Mouse (Mus musculus): ENCODE data around the gene 1700122O11Rik. TPM values are rescaled to one million over a fixed set of nuclear protein-coding genes. Genes with fewer than 3 reads are reported as not detected.

Gene 1700122O11Rik
- total and polyA plus RNA-seq, 3 experiments = not detected

GRCm38 (mm10) chr17:48031521-48032430 lies 6.3 kb downstream of the 1700122O11Rik start:
- H3K9me3 ChIP-seq (replicated peaks) = peaks cover 52% of the 10 kb centered on the region
- no peaks in the 10 kb centered on the region for H3K36me3 ChIP-seq (replicated peaks)
- no peaks in the 10 kb centered on the region for H3K27me3 ChIP-seq (ENCODE audit: insufficient read depth, low read length)
- DNase-seq (ENCODE audit: low spot score) (no peak), ATAC-seq (ENCODE audit: extremely low read depth, insufficient number of reproducible peaks, low FRiP score, poor library complexity, severe bottlenecking) (no peak)
- TF ChIP-seq GATA2 (IDR thresholded peaks at IDR 0.05; ENCODE audit: borderline replicate concordance, low read depth, low read length) = no peak
- no peak for TF ChIP-seq GATA1 (IDR thresholded peaks at IDR 0.05; ENCODE audit: borderline replicate concordance, low read length)
- TF ChIP-seq TAL1 (conservative IDR thresholded peaks at IDR 0.05; ENCODE audit: low read depth, low read length) = no peak
- TF ChIP-seq POLR2AphosphoS5 (IDR thresholded peaks at IDR 0.05; ENCODE audit: insufficient replicate concordance, low read depth, low read length) = no peak
- TF ChIP-seq CTCF (IDR thresholded peaks at IDR 0.05; ENCODE audit: low read depth, low read length) = no peak
- H3K4me3 ChIP-seq (ENCODE audit: low read depth, low read length) = no peak overlapping the region
- no peaks in the 10 kb centered on the region for H3K4me1 ChIP-seq (ENCODE audit: insufficient read depth, low read depth, low read length)

- Histone ChIP-seq H3K4me1 (ENCODE audit: insufficient read depth, low read depth, low read length) (no peaks in the 10 kb centered on the region), H3K9me3 (replicated peaks) (peaks cover 48% of the 10 kb centered on the region), H3K27me3 (ENCODE audit: insufficient read depth, low read length) (0 out of 2 replicates have a peak, but pooled peaks cover under 1% of the 10 kb centered on the region), H3K4me3 (ENCODE audit: low read depth, low read length) (no peak overlapping the region), H3K36me3 (replicated peaks) (no peaks in the 10 kb centered on the region)
- ATAC-seq (ENCODE audit: extremely low read depth, insufficient number of reproducible peaks, low FRiP score, poor library complexity, severe bottlenecking) = no peak
- TF ChIP-seq GATA2 (IDR thresholded peaks at IDR 0.05; ENCODE audit: borderline replicate concordance, low read depth, low read length) (no peak), GATA1 (IDR thresholded peaks at IDR 0.05; ENCODE audit: borderline replicate concordance, low read length) (no peak), TAL1 (conservative IDR thresholded peaks at IDR 0.05; ENCODE audit: low read depth, low read length) (no peak), POLR2AphosphoS5 (IDR thresholded peaks at IDR 0.05; ENCODE audit: insufficient replicate concordance, low read depth, low read length) (no peak), CTCF (IDR thresholded peaks at IDR 0.05; ENCODE audit: low read depth, low read length) (no peak)
- DNase-seq (ENCODE audit: low spot score) = no peak
These were observed 8.9 kb downstream of the 1700122O11Rik start for GRCm38 (mm10) chr17:48029241-48029640.

GRCm38 (mm10) chr17:48028250-48028649 lies 9.8 kb downstream of the 1700122O11Rik start:
- DNase-seq (ENCODE audit: low spot score) = no peak
- ATAC-seq (ENCODE audit: extremely low read depth, insufficient number of reproducible peaks, low FRiP score, poor library complexity, severe bottlenecking) = no peak
- Histone ChIP-seq H3K4me3 (ENCODE audit: low read depth, low read length) (no peak overlapping the region), H3K27me3 (ENCODE audit: insufficient read depth, low read length) (peaks cover 3% of the 10 kb centered on the region; the same call in 1 of the 2 replicates), H3K4me1 (ENCODE audit: insufficient read depth, low read depth, low read length) (no peaks in the 10 kb centered on the region), H3K9me3 (replicated peaks) (peaks cover 45% of the 10 kb centered on the region), H3K36me3 (replicated peaks) (no peaks in the 10 kb centered on the region)
- no peak for TF ChIP-seq GATA2 (IDR thresholded peaks at IDR 0.05; ENCODE audit: borderline replicate concordance, low read depth, low read length)
- TF ChIP-seq GATA1 (IDR thresholded peaks at IDR 0.05; ENCODE audit: borderline replicate concordance, low read length) = no peak
- no peak for TF ChIP-seq CTCF (IDR thresholded peaks at IDR 0.05; ENCODE audit: low read depth, low read length)
- no peak for TF ChIP-seq TAL1 (conservative IDR thresholded peaks at IDR 0.05; ENCODE audit: low read depth, low read length)
- no peak for TF ChIP-seq POLR2AphosphoS5 (IDR thresholded peaks at IDR 0.05; ENCODE audit: insufficient replicate concordance, low read depth, low read length)

GRCm38 (mm10) chr17:48027677-48028076 lies 10.4 kb downstream of the 1700122O11Rik start:
- H3K4me3 ChIP-seq (ENCODE audit: low read depth, low read length) = no peak overlapping the region
- no peaks in the 10 kb centered on the region for H3K36me3 ChIP-seq (replicated peaks)
- H3K27me3 ChIP-seq (ENCODE audit: insufficient read depth, low read length) = peaks cover 6% of the 10 kb centered on the region; the same call in 1 of the 2 replicates
- no peak for TF ChIP-seq CTCF (IDR thresholded peaks at IDR 0.05; ENCODE audit: low read depth, low read length)
- TF ChIP-seq GATA1 (IDR thresholded peaks at IDR 0.05; ENCODE audit: borderline replicate concordance, low read length) = no peak
- no peak for TF ChIP-seq TAL1 (conservative IDR thresholded peaks at IDR 0.05; ENCODE audit: low read depth, low read length)
- no peak for TF ChIP-seq GATA2 (IDR thresholded peaks at IDR 0.05; ENCODE audit: borderline replicate concordance, low read depth, low read length)
- TF ChIP-seq POLR2AphosphoS5 (IDR thresholded peaks at IDR 0.05; ENCODE audit: insufficient replicate concordance, low read depth, low read length) = no peak
- ATAC-seq (ENCODE audit: extremely low read depth, insufficient number of reproducible peaks, low FRiP score, poor library complexity, severe bottlenecking) (no peak), DNase-seq (ENCODE audit: low spot score) (no peak)
- peaks cover 46% of the 10 kb centered on the region for H3K9me3 ChIP-seq (replicated peaks)
- no peaks in the 10 kb centered on the region for H3K4me1 ChIP-seq (ENCODE audit: insufficient read depth, low read depth, low read length)

- H3K4me3 ChIP-seq (ENCODE audit: low read depth, low read length) = no peak overlapping the region
- H3K9me3 ChIP-seq (replicated peaks) = peaks cover 42% of the 10 kb centered on the region
- no peak for DNase-seq (ENCODE audit: low spot score)
- TF ChIP-seq GATA2 (IDR thresholded peaks at IDR 0.05; ENCODE audit: borderline replicate concordance, low read depth, low read length) (no peak), POLR2AphosphoS5 (IDR thresholded peaks at IDR 0.05; ENCODE audit: insufficient replicate concordance, low read depth, low read length) (no peak), TAL1 (conservative IDR thresholded peaks at IDR 0.05; ENCODE audit: low read depth, low read length) (no peak), GATA1 (IDR thresholded peaks at IDR 0.05; ENCODE audit: borderline replicate concordance, low read length) (no peak)
- H3K4me1 ChIP-seq (ENCODE audit: insufficient read depth, low read depth, low read length) = no peaks in the 10 kb centered on the region
- no peaks in the 10 kb centered on the region for H3K36me3 ChIP-seq (replicated peaks)
- ATAC-seq (ENCODE audit: extremely low read depth, insufficient number of reproducible peaks, low FRiP score, poor library complexity, severe bottlenecking) = no peak
- H3K27me3 ChIP-seq (ENCODE audit: insufficient read depth, low read length) = peaks cover 6% of the 10 kb centered on the region; the same call in 1 of the 2 replicates
These were observed 11.1 kb downstream of the 1700122O11Rik start for GRCm38 (mm10) chr17:48027019-48027418.

GRCm38 (mm10) chr17:48024045-48024444 lies 14.0 kb downstream of the 1700122O11Rik start:
- Histone ChIP-seq H3K27me3 (ENCODE audit: insufficient read depth, low read length) (peaks cover 6% of the 10 kb centered on the region; the same call in 1 of the 2 replicates), H3K4me3 (ENCODE audit: low read depth, low read length) (no peak overlapping the region)

More at GRCm38 (mm10) chr17:48024045-48024444, 14.0 kb downstream of the 1700122O11Rik start:
- no peak for TF ChIP-seq CTCF (IDR thresholded peaks at IDR 0.05; ENCODE audit: low read depth, low read length)
- TF ChIP-seq GATA1 (IDR thresholded peaks at IDR 0.05; ENCODE audit: borderline replicate concordance, low read length) = no peak
- no peak for TF ChIP-seq POLR2AphosphoS5 (IDR thresholded peaks at IDR 0.05; ENCODE audit: insufficient replicate concordance, low read depth, low read length)
- TF ChIP-seq GATA2 (IDR thresholded peaks at IDR 0.05; ENCODE audit: borderline replicate concordance, low read depth, low read length) = no peak
- Histone ChIP-seq H3K4me1 (ENCODE audit: insufficient read depth, low read depth, low read length) (no peaks in the 10 kb centered on the region), H3K36me3 (replicated peaks) (no peaks in the 10 kb centered on the region), H3K9me3 (replicated peaks) (peaks cover 25% of the 10 kb centered on the region)
- DNase-seq (ENCODE audit: low spot score) (no peak), ATAC-seq (ENCODE audit: extremely low read depth, insufficient number of reproducible peaks, low FRiP score, poor library complexity, severe bottlenecking) (no peak)
